Mouse (Mus musculus): ENCODE results near the gene Smim6.

DNA sequence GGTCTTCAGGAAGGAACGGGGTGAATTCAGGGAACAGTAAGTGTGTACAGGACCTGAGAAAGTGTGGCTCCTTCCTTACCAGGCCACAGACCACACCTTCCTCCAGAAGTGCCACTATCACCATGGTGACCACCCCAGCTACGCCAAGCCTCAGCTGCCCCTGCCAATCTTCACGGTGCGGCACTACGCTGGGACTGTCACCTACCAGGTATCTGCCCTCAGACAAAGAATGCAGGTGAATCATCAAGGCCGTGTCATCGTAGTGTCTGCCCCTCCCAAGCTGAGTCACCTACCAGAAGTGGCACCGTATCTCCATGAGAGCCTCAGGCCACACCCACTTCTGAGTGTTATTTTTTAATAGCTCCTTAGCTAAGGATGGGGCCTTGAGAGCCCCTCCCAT lies 42.4 kb upstream of the Smim6 start:
- no peak for TF ChIP-seq ZNF384 (IDR thresholded peaks at IDR 0.05; ENCODE audit: low read depth, low read length)
- no peak for TF ChIP-seq HCFC1 (IDR thresholded peaks at IDR 0.05; ENCODE audit: borderline replicate concordance, insufficient read depth, low read length)
